Mouse (Mus musculus): ENCODE data around the gene Olfr898. TPM values are rescaled to one million over a fixed set of nuclear protein-coding genes. Genes with fewer than 3 reads are reported as not detected.

The Olfr898 gene
- total RNA-seq (2022) = not detected

DNA sequence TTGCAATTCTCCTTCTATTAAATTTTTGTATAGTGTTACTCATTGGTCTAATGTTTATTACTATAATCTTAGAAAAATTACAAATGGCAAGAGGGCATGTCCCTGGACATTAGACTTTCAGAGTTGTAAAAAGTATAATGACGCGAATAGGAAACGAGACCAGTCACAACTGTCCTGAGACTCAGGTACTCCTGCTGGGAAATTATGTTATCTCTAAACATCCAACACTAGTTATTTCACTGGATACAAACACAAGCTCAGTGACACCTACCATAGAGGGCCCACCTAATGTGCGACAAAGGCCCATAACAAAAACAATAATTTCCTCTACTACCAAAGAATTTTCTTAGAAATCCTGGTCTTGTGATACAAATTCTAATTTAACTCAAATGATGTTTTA is at the start of gene Olfr898:
Gene Olfr898, plus strand, starts transcription at position 301 of the 400 bp plus-strand sequence.
- DNase-seq (ENCODE audit: low spot score in 2 of 2) = no peak

DNA sequence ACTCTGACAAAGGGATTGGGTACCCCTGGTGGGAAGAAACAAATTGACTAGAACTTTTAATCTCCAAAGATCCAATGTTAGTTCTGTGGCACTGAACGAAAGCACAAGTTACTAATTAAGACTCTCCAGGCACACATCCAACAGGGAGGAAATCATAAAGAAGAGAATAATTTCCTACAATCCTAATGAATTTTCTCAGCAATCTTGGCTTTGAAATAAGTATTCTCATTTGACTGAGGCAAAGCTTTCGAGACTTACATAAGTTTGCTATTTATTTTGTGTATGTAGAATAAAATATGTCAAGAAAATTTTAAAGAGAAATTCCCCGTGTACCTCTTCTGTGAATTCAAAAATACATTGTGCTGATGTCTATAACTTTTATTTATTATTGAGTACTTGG is 19.5 kb upstream of the Olfr898 start, which contains the start of gene Olfr25:
Gene Olfr25, plus strand, starts transcription at position 301 of the 400 bp plus-strand sequence.
- DNase-seq (ENCODE audit: low spot score in 2 of 2) = no peak

DNA sequence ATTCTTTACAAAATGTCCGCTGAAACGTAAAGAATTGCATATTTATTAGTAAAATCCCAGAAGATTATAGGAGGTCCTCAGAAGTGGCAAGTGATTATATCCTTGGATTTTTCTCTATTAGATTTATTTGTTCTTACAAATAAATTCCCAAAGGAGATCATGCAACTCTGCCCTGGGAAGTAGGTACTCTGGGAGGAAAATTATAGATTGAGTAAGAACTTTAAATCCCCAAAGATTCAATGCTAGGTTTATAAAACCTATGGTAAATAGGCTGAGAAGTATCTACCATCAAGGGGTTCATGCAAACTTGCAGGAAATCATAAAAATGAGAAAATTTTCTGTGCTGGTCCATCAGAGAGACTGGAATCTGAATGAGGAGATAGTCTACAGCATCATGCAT is 18.4 kb downstream of the Olfr898 start, which contains the start of gene Olfr250:
Gene Olfr250, plus strand, starts transcription at position 301 of the 400 bp plus-strand sequence.
- no peak for DNase-seq (ENCODE audit: low spot score in 2 of 2)

DNA sequence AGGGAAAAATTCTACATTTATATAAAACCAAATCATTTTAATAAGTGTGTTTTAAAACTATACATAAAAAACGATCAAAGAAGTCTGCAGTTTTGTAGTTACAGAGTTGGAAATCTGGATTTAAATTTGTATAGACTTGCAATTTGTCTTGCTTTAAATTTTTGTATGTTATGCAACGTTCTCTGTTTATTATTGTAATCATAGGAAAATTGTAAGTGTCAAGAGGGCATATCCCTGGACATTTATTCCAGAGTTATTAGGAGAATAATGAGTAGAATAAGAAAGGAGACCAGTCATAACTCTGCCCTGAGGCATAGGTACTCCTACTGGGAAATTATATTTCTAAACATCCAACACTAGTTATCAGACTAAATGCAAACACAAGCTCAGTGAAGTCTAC is 28.6 kb downstream of the Olfr898 start, which contains the start of gene Olfr251:
Gene Olfr251, plus strand, starts transcription at position 301 of the 400 bp plus-strand sequence.
- no peak for DNase-seq (ENCODE audit: low spot score in 2 of 2)

DNA sequence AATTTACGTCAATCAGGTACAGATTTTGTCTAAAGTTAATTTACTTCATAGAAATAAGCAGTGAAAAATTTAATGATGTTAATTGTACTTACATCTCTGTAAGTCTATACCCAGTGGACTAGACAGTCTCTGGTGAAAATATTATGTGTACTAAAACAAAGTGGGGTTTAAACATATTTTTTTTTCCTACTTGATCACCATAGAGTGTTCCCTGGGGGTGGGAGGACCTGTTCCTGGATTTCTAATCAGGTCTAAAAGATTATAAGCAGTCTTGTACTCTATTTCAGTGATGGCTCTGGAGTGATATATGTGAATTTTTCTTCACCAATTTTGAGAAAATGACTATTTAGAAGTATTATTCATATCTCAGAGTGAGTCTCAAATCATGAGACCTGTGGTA is 53.2 kb downstream of the Olfr898 start, which contains the start of gene Olfr147:
Gene Olfr147, plus strand, starts transcription at position 301 of the 400 bp plus-strand sequence.
- no peak for DNase-seq (ENCODE audit: low spot score in 2 of 2)

Other genes starting within 250 kb of the Olfr898 start
- gene Olfr888, start 240.3 kb upstream of the Olfr898 start, total RNA-seq (2022) = not detected
- under 1 TPM in 1 of 4 experiments, not detected in 3; 0.07 TPM for gene Olfr889, start 233.2 kb upstream of the Olfr898 start, total RNA-seq (2022)
- not detected for gene Olfr890, start 205.9 kb upstream of the Olfr898 start, total RNA-seq (2022)
- gene Olfr891, start 167.6 kb upstream of the Olfr898 start, total RNA-seq (2022) = not detected
- gene Olfr893, start 140.0 kb upstream of the Olfr898 start, total RNA-seq (2022) = not detected
- not detected for gene Olfr894, start 130.4 kb upstream of the Olfr898 start, total RNA-seq (2022)
- gene Olfr143, start 95.6 kb upstream of the Olfr898 start, total RNA-seq (2022) = not detected
- not detected for gene Olfr895, start 80.6 kb upstream of the Olfr898 start, total RNA-seq (2022)
- gene Olfr896-ps1, start 57.3 kb upstream of the Olfr898 start, total RNA-seq (2022) = not detected
- gene Olfr25, start 19.4 kb upstream of the Olfr898 start, total RNA-seq (2022) = not detected
- gene Olfr250, start 18.5 kb downstream of the Olfr898 start, total RNA-seq (2022) = not detected
- gene Olfr251, start 28.7 kb downstream of the Olfr898 start, total RNA-seq (2022) = not detected
- gene Olfr147, start 53.3 kb downstream of the Olfr898 start, total RNA-seq (2022) = not detected
- gene Olfr901, start 81.0 kb downstream of the Olfr898 start, total RNA-seq (2022) = not detected
- not detected for gene Olfr902, start 99.2 kb downstream of the Olfr898 start, total RNA-seq (2022)
- not detected for gene Olfr904, start 114.7 kb downstream of the Olfr898 start, total RNA-seq (2022)
- not detected for gene Olfr905, start 122.7 kb downstream of the Olfr898 start, total RNA-seq (2022)
- gene Olfr906, start 138.7 kb downstream of the Olfr898 start, total RNA-seq (2022) = not detected
- not detected for gene Olfr907, start 147.4 kb downstream of the Olfr898 start, total RNA-seq (2022)
- not detected for gene Olfr911-ps1, start 173.2 kb downstream of the Olfr898 start, total RNA-seq (2022)
- gene Olfr910, start 189.4 kb downstream of the Olfr898 start, total RNA-seq (2022) = not detected
- not detected for gene Olfr912, start 231.8 kb downstream of the Olfr898 start, total RNA-seq (2022)
- gene Olfr913, start 244.3 kb downstream of the Olfr898 start, total RNA-seq (2022) = not detected